Mouse (Mus musculus) ES-Bruce4 (cell line): ENCODE data around the gene Cplx3. TPM values are rescaled to one million over a fixed set of nuclear protein-coding genes. Genes with fewer than 3 reads are reported as not detected.

Experiments used
- H3K27ac ChIP-seq: 2 replicates; pipeline ENCODE4 v1.5.1; 2012; ENCODE audit warnings: low read length, inconsistent platforms; ENCODE audit not compliant: insufficient read depth
- H3K27me3 ChIP-seq: 2 replicates; pipeline ENCODE4 v1.6.1; 2012; ENCODE audit warnings: mild to moderate bottlenecking, low read length, inconsistent platforms; ENCODE audit not compliant: control insufficient read depth, poor library complexity, insufficient read depth, severe bottlenecking
- H3K36me3 ChIP-seq: 2 replicates; pipeline ENCODE4 v1.6.1; 2012; ENCODE audit warnings: inconsistent platforms, mild to moderate bottlenecking, low read length, moderate library complexity; ENCODE audit not compliant: control insufficient read depth, poor library complexity, insufficient read depth, severe bottlenecking
- H3K4me1 ChIP-seq: one replicate; pipeline ENCODE4 v1.8.1; 2011; ENCODE audit warnings: low read length; ENCODE audit not compliant: control insufficient read depth, insufficient read depth
- H3K4me3 ChIP-seq: 2 replicates; pipeline ENCODE4 v1.5.1; 2011; ENCODE audit warnings: low read depth, mild to moderate bottlenecking, low read length
- H3K9ac ChIP-seq: 2 replicates; pipeline ENCODE4 v1.6.1; 2012; ENCODE audit warnings: low read depth, mild to moderate bottlenecking, inconsistent platforms; ENCODE audit not compliant: poor library complexity, severe bottlenecking
- H3K9me3 ChIP-seq: replicated peaks from 2 replicates; pipeline ENCODE4 v1.6.1; 2012; ENCODE audit warnings: mild to moderate bottlenecking, low read length, inconsistent platforms; ENCODE audit not compliant: control insufficient read depth, poor library complexity, insufficient read depth, severe bottlenecking
- CTCF ChIP-seq: IDR thresholded peaks from one replicate; pipeline ENCODE4 v1.8.1; 2011; ENCODE audit warnings: low read depth, low read length
- EP300 ChIP-seq: IDR thresholded peaks from 2 replicates; pipeline ENCODE4 v1.6.1; 2011; ENCODE audit warnings: low read depth, low read length; ENCODE audit not compliant: insufficient read depth
- POLR2A ChIP-seq: IDR thresholded peaks from one replicate; pipeline ENCODE4 v1.8.1; 2011; ENCODE audit warnings: low read length; ENCODE audit not compliant: insufficient read depth
- polyA plus RNA-seq: library from polyadenylated mRNA; stranded (reverse); fragments of >200 nt; gene quantifications from 2 replicates; pipeline ENCODE4 v1.2.4, GENCODE M21; 2011; ENCODE audit warnings: low read depth; ENCODE audit not compliant: missing spikeins, insufficient read depth, insufficient read length

Cplx3 gene
- polyA plus RNA-seq, 1 experiment: not detected

DNA sequence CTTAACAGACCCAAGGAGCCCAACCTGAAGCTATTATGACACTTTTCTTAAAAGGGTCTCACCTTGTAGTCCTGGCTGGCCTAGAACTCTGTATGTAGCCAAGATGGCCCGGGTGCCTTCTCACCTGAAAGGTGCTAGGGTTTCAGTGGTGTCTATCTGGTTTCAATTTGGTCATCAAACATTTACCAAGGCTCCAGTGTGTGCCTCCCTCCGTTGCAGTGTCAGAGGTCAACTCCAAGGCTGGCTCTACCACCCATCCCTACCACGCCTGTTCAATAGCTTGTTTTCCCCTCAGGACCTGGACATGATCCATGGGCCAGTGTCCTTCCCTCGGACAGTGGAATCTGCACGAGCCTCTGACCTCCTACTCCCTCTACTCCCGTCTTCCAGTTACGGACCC is 18.2 kb upstream of the Cplx3 start:
- H3K9ac ChIP-seq: no peak overlapping the region
- no peak overlapping the region for H3K27ac ChIP-seq
- no peaks in the 10 kb centered on the region for H3K4me1 ChIP-seq
- H3K4me3 ChIP-seq: no peak overlapping the region
- peaks cover 3% of the 10 kb centered on the region; the same call in 1 of the 2 replicates for H3K36me3 ChIP-seq
- no peaks in the 10 kb centered on the region for H3K27me3 ChIP-seq
- no peaks in the 10 kb centered on the region for H3K9me3 ChIP-seq
- TF ChIP-seq CTCF: no peak
- no peak for TF ChIP-seq EP300
- no peak for TF ChIP-seq POLR2A

DNA sequence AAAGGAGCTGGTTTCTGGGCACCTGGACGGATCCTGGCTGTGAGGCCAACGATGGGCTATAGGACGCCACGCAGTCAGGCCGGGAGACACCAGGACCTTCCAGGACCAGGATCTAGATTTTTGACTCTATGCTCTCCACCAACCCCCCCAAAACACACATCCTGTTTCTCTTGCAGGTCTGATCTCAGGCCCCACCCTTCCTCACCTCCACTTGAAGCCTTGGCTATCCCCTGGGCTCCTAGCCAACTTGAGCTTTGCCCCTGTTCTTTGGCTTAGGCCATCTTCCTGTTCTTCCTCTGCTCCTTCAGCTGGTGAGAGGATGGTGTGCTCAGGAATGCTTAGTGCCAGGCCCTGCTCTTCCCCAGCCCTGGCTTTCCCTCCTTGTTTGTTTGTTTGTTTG is 14.6 kb upstream of the Cplx3 start, which contains the start of gene Lman1l:
TSS of gene Lman1l (minus strand) at position 101 of the 400 bp plus-strand sequence.
- no peaks in the 10 kb centered on the region for H3K27me3 ChIP-seq
- H3K36me3 ChIP-seq: no peaks in the 10 kb centered on the region
- H3K9me3 ChIP-seq: no peaks in the 10 kb centered on the region
- no peaks in the 10 kb centered on the region for H3K4me1 ChIP-seq
- no peak within 1 kb of the TSS for H3K4me3 ChIP-seq
- no peak for TF ChIP-seq POLR2A
- no peak for TF ChIP-seq CTCF
- TF ChIP-seq EP300: no peak
- no peak within 1 kb of the TSS for H3K27ac ChIP-seq
- no peak within 1 kb of the TSS for H3K9ac ChIP-seq

DNA sequence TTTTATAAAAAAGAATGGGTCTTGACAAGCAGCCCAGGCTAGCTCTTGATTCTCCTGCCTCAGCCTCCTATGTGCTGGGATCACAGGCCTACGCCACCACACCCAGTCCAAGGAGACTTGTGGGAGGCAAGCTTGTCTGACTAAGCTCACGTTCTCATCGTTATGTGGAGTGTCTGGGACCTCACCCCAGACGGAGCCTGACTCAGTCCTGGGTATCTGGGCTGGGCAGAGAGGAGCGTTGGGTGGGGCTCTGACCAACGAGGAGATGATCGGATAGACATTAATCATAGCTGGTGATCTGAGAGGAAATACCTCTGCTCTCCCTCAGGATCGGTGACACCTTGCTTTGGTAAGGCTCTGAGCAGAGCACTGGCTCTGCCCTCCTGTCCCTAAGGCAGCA is 12.8 kb upstream of the Cplx3 start:
- no peak overlapping the region for H3K4me3 ChIP-seq
- H3K36me3 ChIP-seq: no peaks in the 10 kb centered on the region
- no peak overlapping the region for H3K27ac ChIP-seq
- no peaks in the 10 kb centered on the region for H3K4me1 ChIP-seq
- no peaks in the 10 kb centered on the region for H3K9me3 ChIP-seq
- no peaks in the 10 kb centered on the region for H3K27me3 ChIP-seq
- no peak overlapping the region for H3K9ac ChIP-seq
- TF ChIP-seq EP300 (no peak), CTCF (no peak), POLR2A (no peak)

DNA sequence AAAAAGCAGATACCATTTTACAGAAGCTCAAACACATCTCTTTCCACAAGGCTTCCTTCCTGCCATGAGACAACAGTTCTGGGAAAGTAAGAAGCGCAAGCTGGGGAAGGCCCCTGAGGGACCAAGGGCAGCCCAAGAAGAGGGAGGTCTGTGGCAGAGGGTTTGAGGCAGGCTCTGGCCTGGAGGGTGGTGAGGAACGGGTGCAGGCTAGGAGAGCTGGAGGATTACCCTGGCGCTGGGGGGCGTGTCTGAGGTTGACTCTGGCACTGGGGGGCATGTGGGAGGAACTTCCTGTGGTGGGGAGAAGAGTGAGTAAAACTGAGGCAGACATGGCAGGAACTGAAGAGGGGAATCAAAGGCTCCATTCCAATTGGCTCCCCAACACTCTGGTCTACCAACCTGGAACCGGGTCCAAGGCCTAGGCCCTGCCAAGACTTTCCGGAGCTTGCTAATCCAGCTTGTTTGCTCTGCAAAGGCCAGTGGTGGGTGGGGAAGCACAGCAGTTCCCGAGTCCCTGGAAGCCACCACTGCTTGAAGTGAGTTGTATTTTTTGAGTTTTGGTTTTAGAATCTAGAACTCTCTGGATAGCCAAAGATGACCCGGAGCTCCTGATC is 11.6 kb upstream of the Cplx3 start:
- H3K36me3 ChIP-seq: no peaks in the 10 kb centered on the region
- no peak for TF ChIP-seq POLR2A
- TF ChIP-seq EP300: no peak
- no peak for TF ChIP-seq CTCF
- H3K9me3 ChIP-seq: no peaks in the 10 kb centered on the region
- H3K27ac ChIP-seq: no peak overlapping the region
- H3K27me3 ChIP-seq: no peaks in the 10 kb centered on the region
- H3K4me3 ChIP-seq: no peak overlapping the region
- H3K9ac ChIP-seq: no peak overlapping the region
- no peaks in the 10 kb centered on the region for H3K4me1 ChIP-seq

DNA sequence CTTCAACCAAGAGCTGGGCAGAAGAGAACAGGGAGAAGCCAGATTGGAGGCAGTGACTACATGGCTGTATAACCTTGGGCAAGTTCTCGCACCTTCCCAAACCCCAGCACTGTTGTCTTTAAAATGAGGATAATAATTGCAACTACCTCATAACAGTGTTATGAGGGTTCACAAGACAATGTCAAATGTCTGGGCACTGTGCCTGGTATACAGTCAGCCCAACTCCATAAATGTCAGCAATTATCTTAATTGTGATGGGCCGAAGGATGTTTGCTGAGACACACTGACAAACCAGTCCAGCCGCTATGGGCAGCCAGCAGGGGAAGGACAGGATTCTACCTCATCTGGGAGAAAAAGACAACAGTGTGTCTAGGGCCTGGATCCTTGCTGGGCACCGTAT is 8.7 kb upstream of the Cplx3 start:
- no peak overlapping the region for H3K27ac ChIP-seq
- TF ChIP-seq CTCF (no peak), POLR2A (no peak), EP300 (no peak)

DNA sequence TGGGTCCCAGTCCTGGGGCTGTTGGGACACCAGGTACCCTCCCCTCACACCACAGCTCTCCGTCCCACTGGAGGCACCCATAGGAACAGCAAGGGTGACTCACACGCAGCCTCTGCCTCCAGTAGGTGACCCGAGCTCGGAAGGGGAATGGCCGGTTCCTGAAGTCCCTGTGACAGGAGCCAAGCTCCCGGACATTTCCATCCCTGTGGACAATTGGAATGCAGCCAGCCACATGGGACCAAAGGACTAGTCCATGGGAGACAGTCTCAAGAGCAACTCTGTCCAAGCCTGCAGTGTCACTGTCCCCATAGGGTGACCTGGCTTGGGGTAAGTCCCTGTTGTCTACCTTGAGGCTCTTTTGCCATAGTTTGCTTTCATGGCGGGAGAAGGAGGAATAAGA is 7.9 kb upstream of the Cplx3 start:
- Histone ChIP-seq H3K36me3 (no peaks in the 10 kb centered on the region), H3K27ac (no peak overlapping the region), H3K9me3 (no peaks in the 10 kb centered on the region), H3K9ac (no peak overlapping the region), H3K4me1 (no peaks in the 10 kb centered on the region), H3K27me3 (no peaks in the 10 kb centered on the region), H3K4me3 (no peak overlapping the region)
- no peak for TF ChIP-seq POLR2A
- TF ChIP-seq CTCF: no peak
- TF ChIP-seq EP300: no peak

More for the DNA sequence above, 8.7 kb upstream of the Cplx3 start:
- Histone ChIP-seq H3K9me3 (no peaks in the 10 kb centered on the region), H3K4me3 (no peak overlapping the region), H3K4me1 (no peaks in the 10 kb centered on the region), H3K36me3 (no peaks in the 10 kb centered on the region), H3K9ac (no peak overlapping the region), H3K27me3 (no peaks in the 10 kb centered on the region)
